Mouse (Mus musculus) adrenal gland, postnatal 4 days (tissue): ENCODE data around the gene Ppara. TPM values are rescaled to one million over a fixed set of nuclear protein-coding genes. Genes with fewer than 3 reads are reported as not detected.
A peak's percentile ranks its signal among the peaks of the same experiment; 100 is the strongest.

Source experiments
- DNase-seq, 2 experiments: peaks; one replicate each; pipeline ENCODE4 v3.0.0; 2021 to 2022; ENCODE audit warnings: low spot score in 2 of 2, mixed read lengths in 2 of 2
- total RNA-seq, 2 experiments: library from RNA; stranded (reverse); gene quantifications; 2 replicates each; pipeline ENCODE4 v1.2.3; 2021

Gene Ppara
- total RNA-seq, 2 experiments from 2014 or later = 17.2 to 29.4 TPM

GRCm38 (mm10) chr15:85724271-85725165 lies 10.3 kb upstream of the Ppara start:
- DNase-seq = no peak

GRCm38 (mm10) chr15:85728224-85728623 lies 6.6 kb upstream of the Ppara start:
- DNase-seq = no peak

- DNase-seq = no peak
Observed at GRCm38 (mm10) chr15:85729256-85729655, 5.5 kb upstream of the Ppara start.

- DNase-seq = no peak
Observed at GRCm38 (mm10) chr15:85730027-85730426, 4.8 kb upstream of the Ppara start.

- DNase-seq = no peak
Observed at GRCm38 (mm10) chr15:85731885-85732603, 2.7 kb upstream of the Ppara start.

- no peak for DNase-seq
Observed at GRCm38 (mm10) chr15:85732604-85732968, 2.2 kb upstream of the Ppara start.

- DNase-seq = no peak
Observed at GRCm38 (mm10) chr15:85733686-85734085, 1.1 kb upstream of the Ppara start.

- DNase-seq = no peak
Observed at GRCm38 (mm10) chr15:85734148-85734547, 635 bp upstream of the Ppara start.

GRCm38 (mm10) chr15:85735063-85735835 lies 466 bp downstream of the Ppara start:
- peak; percentile 93 to 95 for DNase-seq

- DNase-seq = no peak
Observed at GRCm38 (mm10) chr15:85735836-85736190, 1.0 kb downstream of the Ppara start.

GRCm38 (mm10) chr15:85736506-85736905 lies 1.7 kb downstream of the Ppara start:
- no peak for DNase-seq

- no peak for DNase-seq
Observed at GRCm38 (mm10) chr15:85738416-85738815, 3.6 kb downstream of the Ppara start.

- no peak for DNase-seq
Observed at GRCm38 (mm10) chr15:85738939-85739338, 4.2 kb downstream of the Ppara start.

- no peak for DNase-seq
Observed at GRCm38 (mm10) chr15:85742608-85743007, 7.8 kb downstream of the Ppara start.

- DNase-seq = no peak
Observed at GRCm38 (mm10) chr15:85743946-85744345, 9.2 kb downstream of the Ppara start.

- DNase-seq = no peak
Observed at GRCm38 (mm10) chr15:85746178-85746577, 11.4 kb downstream of the Ppara start.

- no peak for DNase-seq
Observed at GRCm38 (mm10) chr15:85746671-85747070, 11.9 kb downstream of the Ppara start.

- DNase-seq = no peak
Observed at GRCm38 (mm10) chr15:85747951-85748350, 13.2 kb downstream of the Ppara start.

GRCm38 (mm10) chr15:85748466-85748865 lies 13.7 kb downstream of the Ppara start:
- DNase-seq = no peak

- DNase-seq = no peak
Observed at GRCm38 (mm10) chr15:85749141-85749540, 14.4 kb downstream of the Ppara start.

- DNase-seq = no peak
Observed at GRCm38 (mm10) chr15:85750115-85750514, 15.3 kb downstream of the Ppara start.

GRCm38 (mm10) chr15:85752655-85753054 lies 17.9 kb downstream of the Ppara start:
- DNase-seq = no peak
